Mouse (Mus musculus) forebrain, embryonic 16.5 days (tissue): ENCODE data around the gene Trak1. TPM values are rescaled to one million over a fixed set of nuclear protein-coding genes. Genes with fewer than 3 reads are reported as not detected.

ENCODE experiments used
- ATAC-seq: fragments of 200-750 bp; cut with Nextera tagmentation; 2 replicates; pipeline ENCODE4 v1.8.0; 2017; ENCODE audit warnings: mild to moderate bottlenecking, moderate library complexity
- H3K27ac ChIP-seq: fragments of 300-500 bp; sonication (generic); 2 replicates; pipeline ENCODE4 v1.5.1; 2014; ENCODE audit warnings: low read length, control low read depth
- H3K27me3 ChIP-seq: fragments of 300-500 bp; sonication (generic); replicated peaks from 2 replicates; pipeline ENCODE4 v1.6.1; 2014; ENCODE audit warnings: low read length; ENCODE audit not compliant: control insufficient read depth, insufficient read depth
- H3K36me3 ChIP-seq: fragments of 300-500 bp; sonication (generic); 2 replicates; pipeline ENCODE4 v1.6.1; 2014; ENCODE audit not compliant: control insufficient read depth, insufficient read depth
- H3K4me1 ChIP-seq: fragments of 300-500 bp; sonication (generic); replicated peaks from 2 replicates; pipeline ENCODE4 v1.6.1; 2014; ENCODE audit warnings: low read length; ENCODE audit not compliant: control insufficient read depth, insufficient read depth
- H3K4me2 ChIP-seq: fragments of 300-500 bp; sonication (generic); 2 replicates; pipeline ENCODE4 v1.6.1; 2014; ENCODE audit warnings: mild to moderate bottlenecking, low read length, control low read depth
- H3K4me3 ChIP-seq: fragments of 300-500 bp; sonication (generic); replicated peaks from 2 replicates; pipeline ENCODE4 v1.5.1; 2014; ENCODE audit warnings: mild to moderate bottlenecking, low read length, control low read depth
- H3K9ac ChIP-seq: fragments of 300-500 bp; sonication (generic); replicated peaks from 2 replicates; pipeline ENCODE4 v1.6.1; 2014; ENCODE audit warnings: low read depth, low read length, control low read depth
- H3K9me3 ChIP-seq: fragments of 300-500 bp; sonication (generic); 2 replicates; pipeline ENCODE4 v1.6.1; 2016; ENCODE audit warnings: low read length; ENCODE audit not compliant: control insufficient read depth
- WGBS: fragments of 180-500 bp; shearing (Covaris S2); extraction: QIAGEN DNeasy Blood & Tissue Kit; methylation state at CpG from one replicate; pipeline ENCODE4 v1.1.7; 2014; 5-methylcytosine and 5-hydroxymethylcytosine counted together
- polyA plus RNA-seq: library from polyadenylated mRNA; unstranded; fragments of >200 nt; fragmentation: Nextera tagmentation; extraction: Ambion mirVana; gene quantifications from 2 replicates; pipeline ENCODE4 v1.2.1, GENCODE M21; 2015

Trak1 gene
- polyA plus RNA-seq, 1 experiment from 2014 or later, result 85.1 TPM

DNA sequence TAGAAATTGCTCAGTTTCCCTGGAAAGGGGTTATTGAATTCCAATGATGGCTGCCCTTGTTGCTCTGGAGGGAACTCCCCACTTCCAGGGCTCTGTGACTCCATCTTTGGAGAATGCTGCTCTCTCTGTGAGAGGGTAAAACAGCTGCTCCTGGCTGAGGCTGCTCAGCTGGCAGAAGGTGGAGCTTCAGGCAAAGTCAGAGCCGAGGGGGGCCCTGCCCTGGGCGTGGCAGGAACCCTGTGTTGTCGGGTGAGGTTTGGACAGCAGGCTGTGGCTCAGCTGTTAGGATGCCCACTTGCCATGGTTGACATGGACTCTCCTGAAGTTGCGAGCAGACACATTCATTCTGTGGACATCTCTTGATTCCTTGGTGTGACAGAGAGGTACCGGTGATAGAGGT, 49.3 kb downstream of the Trak1 start:
- no peak overlapping the region for H3K27ac ChIP-seq
- no peak overlapping the region for H3K4me3 ChIP-seq
- peaks cover 26% of the 10 kb centered on the region for H3K4me1 ChIP-seq
- no peak for ATAC-seq
- 74% methylated on average over 5 of the region's 5 CpGs for WGBS
- no peak overlapping the region for H3K9ac ChIP-seq
- no peaks in the 10 kb centered on the region for H3K9me3 ChIP-seq
- H3K4me2 ChIP-seq, result no peak overlapping the region
- no peaks in the 10 kb centered on the region for H3K27me3 ChIP-seq
- no peaks in the 10 kb centered on the region for H3K36me3 ChIP-seq

DNA sequence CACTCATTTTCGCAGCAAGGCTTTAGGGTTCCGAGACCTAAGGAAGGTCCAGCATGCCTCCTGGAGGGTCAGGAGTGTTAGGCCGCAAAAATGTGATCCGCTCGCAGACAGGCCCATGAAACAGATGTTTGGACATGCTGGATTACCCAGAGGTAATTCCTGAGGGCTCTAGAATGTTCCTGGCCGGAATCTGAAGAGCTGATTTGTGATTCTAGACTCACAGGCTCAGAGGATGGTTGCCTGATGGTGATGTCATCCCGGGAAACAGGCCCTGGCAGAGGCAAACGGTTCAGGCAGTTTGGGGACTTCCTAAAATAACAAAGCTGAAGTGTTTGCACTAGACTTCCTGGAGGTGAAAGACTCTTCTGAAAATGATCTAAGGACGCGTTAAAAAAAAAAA, 50.7 kb downstream of the Trak1 start:
- 0 out of 2 replicates have a peak, but pooled peaks have one; percentile 12 for ATAC-seq
- H3K4me2 ChIP-seq, result no peak overlapping the region
- 30% methylated on average over 10 of the region's 10 CpGs for WGBS
- no peaks in the 10 kb centered on the region for H3K27me3 ChIP-seq
- H3K36me3 ChIP-seq, result no peaks in the 10 kb centered on the region
- peaks cover 39% of the 10 kb centered on the region for H3K4me1 ChIP-seq
- no peak overlapping the region for H3K4me3 ChIP-seq
- no peaks in the 10 kb centered on the region for H3K9me3 ChIP-seq
- peak overlapping the region; percentile 80 for H3K27ac ChIP-seq
- H3K9ac ChIP-seq, result peak overlapping the region; percentile 37

DNA sequence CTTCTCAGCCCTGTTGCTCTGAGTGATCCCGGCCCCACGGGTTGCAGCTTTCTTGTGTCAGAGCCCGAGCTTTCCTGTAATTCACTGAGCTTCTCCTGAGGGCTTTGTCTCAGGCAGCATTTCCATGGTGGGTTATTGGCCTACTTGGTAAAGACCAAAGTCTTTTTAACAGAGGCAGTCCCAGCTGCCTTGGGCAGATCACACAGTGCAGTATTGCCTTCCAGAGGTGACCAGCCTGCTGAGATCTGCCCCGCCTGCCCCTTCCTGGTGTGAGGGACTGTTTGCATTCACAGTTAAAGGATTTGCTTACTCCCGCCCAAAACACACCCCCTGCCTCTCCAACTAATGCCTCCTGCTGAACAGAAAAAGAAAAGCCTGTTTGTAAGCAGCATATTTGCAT, 51.2 kb downstream of the Trak1 start:
- WGBS, result 4% methylated on average over 5 of the region's 5 CpGs
- Histone ChIP-seq H3K4me3 (no peak overlapping the region), H3K9ac (peak overlapping the region; percentile 37), H3K4me1 (peaks cover 41% of the 10 kb centered on the region), H3K27me3 (no peaks in the 10 kb centered on the region), H3K4me2 (no peak overlapping the region), H3K36me3 (no peaks in the 10 kb centered on the region), H3K9me3 (no peaks in the 10 kb centered on the region), H3K27ac (peak overlapping the region; percentile 80)
- peak; percentile 20; the same call in 1 of the 2 replicates for ATAC-seq

GRCm38 (mm10) chr9:121349111-121349510, 51.8 kb downstream of the Trak1 start:
- Histone ChIP-seq H3K36me3 (no peaks in the 10 kb centered on the region), H3K4me1 (peaks cover 41% of the 10 kb centered on the region), H3K4me2 (no peak overlapping the region), H3K4me3 (no peak overlapping the region), H3K27ac (no peak overlapping the region), H3K27me3 (no peaks in the 10 kb centered on the region), H3K9me3 (no peaks in the 10 kb centered on the region), H3K9ac (no peak overlapping the region)
- WGBS, result 71% methylated on average over 8 of the region's 8 CpGs
- no peak for ATAC-seq

GRCm38 (mm10) chr9:121350601-121351000, 53.3 kb downstream of the Trak1 start:
- Histone ChIP-seq H3K27me3 (no peaks in the 10 kb centered on the region), H3K9ac (no peak overlapping the region), H3K27ac (no peak overlapping the region; the same call in 1 of the 2 replicates), H3K9me3 (no peaks in the 10 kb centered on the region), H3K4me2 (no peak overlapping the region), H3K4me3 (no peak overlapping the region), H3K36me3 (no peaks in the 10 kb centered on the region), H3K4me1 (peaks cover 49% of the 10 kb centered on the region)
- WGBS, result 25% methylated on average over 3 of the region's 3 CpGs
- no peak for ATAC-seq

- no peaks in the 10 kb centered on the region for H3K27me3 ChIP-seq
- no peaks in the 10 kb centered on the region for H3K36me3 ChIP-seq
- H3K4me3 ChIP-seq, result no peak overlapping the region
- H3K9me3 ChIP-seq, result no peaks in the 10 kb centered on the region
- WGBS, result 48% methylated on average over 9 of the region's 9 CpGs
- no peak for ATAC-seq
- no peak overlapping the region for H3K4me2 ChIP-seq
- peaks cover 53% of the 10 kb centered on the region for H3K4me1 ChIP-seq
- no peak overlapping the region for H3K27ac ChIP-seq
- no peak overlapping the region for H3K9ac ChIP-seq
These were observed 54.2 kb downstream of the Trak1 start for GRCm38 (mm10) chr9:121351388-121352078.

DNA sequence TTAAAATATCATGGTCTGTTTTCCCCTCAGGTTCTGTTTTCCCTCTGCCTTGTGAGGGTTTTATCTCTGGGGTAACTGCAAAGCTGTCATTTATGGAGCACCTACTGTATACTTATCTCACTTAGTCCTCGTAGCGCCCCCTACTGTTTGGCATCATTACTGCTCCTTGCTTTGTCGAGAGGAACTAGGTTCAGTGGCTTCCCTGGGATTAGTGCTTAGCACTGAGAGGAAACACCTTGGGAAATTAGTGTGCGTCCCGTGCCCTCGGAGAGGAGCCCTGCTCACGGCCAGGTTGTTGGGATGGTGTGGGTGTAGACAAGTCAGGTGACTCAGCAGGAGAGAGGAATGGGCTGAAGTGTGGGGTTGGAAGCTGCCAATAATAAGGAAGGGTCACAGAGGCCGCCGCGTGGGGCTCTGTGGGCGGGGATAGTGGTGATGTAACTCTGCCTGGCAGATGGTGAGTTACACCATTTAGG, 54.9 kb downstream of the Trak1 start:
- Histone ChIP-seq H3K36me3 (no peaks in the 10 kb centered on the region), H3K27ac (no peak overlapping the region), H3K4me2 (no peak overlapping the region), H3K4me3 (no peak overlapping the region), H3K9ac (no peak overlapping the region), H3K27me3 (no peaks in the 10 kb centered on the region), H3K9me3 (no peaks in the 10 kb centered on the region), H3K4me1 (peaks cover 53% of the 10 kb centered on the region)
- WGBS, result 32% methylated on average over 11 of the region's 11 CpGs
- no peak for ATAC-seq

GRCm38 (mm10) chr9:121352726-121353125, 55.4 kb downstream of the Trak1 start:
- no peak overlapping the region for H3K27ac ChIP-seq
- no peaks in the 10 kb centered on the region for H3K9me3 ChIP-seq
- no peak overlapping the region for H3K9ac ChIP-seq
- no peaks in the 10 kb centered on the region for H3K36me3 ChIP-seq
- 70% methylated on average over 9 of the region's 9 CpGs for WGBS
- H3K4me3 ChIP-seq, result no peak overlapping the region
- no peaks in the 10 kb centered on the region for H3K27me3 ChIP-seq
- H3K4me2 ChIP-seq, result no peak overlapping the region
- ATAC-seq, result no peak
- H3K4me1 ChIP-seq, result peaks cover 51% of the 10 kb centered on the region

- Histone ChIP-seq H3K4me2 (no peak overlapping the region), H3K9me3 (no peaks in the 10 kb centered on the region), H3K27ac (peak overlapping the region; percentile 61; the same call in 1 of the 2 replicates), H3K9ac (0 out of 2 replicates have a peak overlapping the region, but pooled peaks have one; percentile 1), H3K4me1 (peaks cover 49% of the 10 kb centered on the region), H3K4me3 (no peak overlapping the region), H3K36me3 (no peaks in the 10 kb centered on the region), H3K27me3 (no peaks in the 10 kb centered on the region)
- ATAC-seq, result no peak
- 63% methylated on average over 4 of the region's 4 CpGs for WGBS
These were observed 57.6 kb downstream of the Trak1 start for GRCm38 (mm10) chr9:121354792-121355390.
